Mouse (Mus musculus): ENCODE results near the gene Myh13. TPM values are rescaled to one million over a fixed set of nuclear protein-coding genes. Genes with fewer than 3 reads are reported as not detected.

Myh13 gene
- polyA plus RNA-seq, 1 experiment from 2014 or later: not detected

- 44% methylated on average over 4 of the region's 4 CpGs for WGBS (ENCODE audit: insufficient replicate concordance)
Measured at GRCm38 (mm10) chr11:67381833-67382232, 60.4 kb downstream of the Myh13 start.

GRCm38 (mm10) chr11:67384653-67385052, 63.2 kb downstream of the Myh13 start:
- no peak for TF ChIP-seq CTCF (IDR thresholded peaks at IDR 0.05; ENCODE audit: low read depth)
- no peak for TF ChIP-seq EP300 (IDR thresholded peaks at IDR 0.05; ENCODE audit: low read depth)
- no peak for ATAC-seq
- no peaks in the 10 kb centered on the region for H3K27me3 ChIP-seq (ENCODE audit: insufficient read depth, low read length)
- no peak overlapping the region for H3K4me3 ChIP-seq (ENCODE audit: low read depth, low read length)
- no peaks in the 10 kb centered on the region for H3K36me3 ChIP-seq (replicated peaks; ENCODE audit: insufficient read depth, low read length)
- no peaks in the 10 kb centered on the region for H3K4me1 ChIP-seq (ENCODE audit: insufficient read depth)
- no peak overlapping the region for H3K9ac ChIP-seq (replicated peaks)
- H3K9me3 ChIP-seq (ENCODE audit: low read length): no peaks in the 10 kb centered on the region
- 72% methylated on average over 7 of the region's 7 CpGs for WGBS (ENCODE audit: insufficient replicate concordance)
- no peak overlapping the region for H3K27ac ChIP-seq (ENCODE audit: low read depth)
- no peak for DNase-seq
- H3K4me2 ChIP-seq (ENCODE audit: low read depth, low read length): no peak overlapping the region

More at GRCm38 (mm10) chr11:67381833-67382232, 60.4 kb downstream of the Myh13 start:
- ATAC-seq: no peak
- no peak overlapping the region for H3K4me2 ChIP-seq (ENCODE audit: low read depth, low read length)
- no peaks in the 10 kb centered on the region for H3K4me1 ChIP-seq (ENCODE audit: insufficient read depth)
- no peak overlapping the region for H3K4me3 ChIP-seq (ENCODE audit: low read depth, low read length)
- no peak overlapping the region for H3K9ac ChIP-seq (replicated peaks)
- TF ChIP-seq EP300 (IDR thresholded peaks at IDR 0.05; ENCODE audit: low read depth): no peak
- TF ChIP-seq CTCF (IDR thresholded peaks at IDR 0.05; ENCODE audit: low read depth): no peak
- no peaks in the 10 kb centered on the region for H3K36me3 ChIP-seq (replicated peaks; ENCODE audit: insufficient read depth, low read length)
- DNase-seq: no peak
- no peaks in the 10 kb centered on the region for H3K9me3 ChIP-seq (ENCODE audit: low read length)
- no peaks in the 10 kb centered on the region for H3K27me3 ChIP-seq (ENCODE audit: insufficient read depth, low read length)
- no peak overlapping the region for H3K27ac ChIP-seq (ENCODE audit: low read depth)

- H3K27ac ChIP-seq (ENCODE audit: low read depth): no peak overlapping the region
- no peak overlapping the region for H3K9ac ChIP-seq (replicated peaks)
- DNase-seq (no peak), ATAC-seq (no peak)
- TF ChIP-seq CTCF (IDR thresholded peaks at IDR 0.05; ENCODE audit: low read depth): no peak
- no peak for TF ChIP-seq EP300 (IDR thresholded peaks at IDR 0.05; ENCODE audit: low read depth)
- H3K9me3 ChIP-seq (ENCODE audit: low read length): no peaks in the 10 kb centered on the region
- H3K27me3 ChIP-seq (ENCODE audit: insufficient read depth, low read length): no peaks in the 10 kb centered on the region
- no peak overlapping the region for H3K4me3 ChIP-seq (ENCODE audit: low read depth, low read length)
- H3K4me2 ChIP-seq (ENCODE audit: low read depth, low read length): no peak overlapping the region
- WGBS (ENCODE audit: insufficient replicate concordance): 39% methylated on average over 8 of the region's 8 CpGs
- no peaks in the 10 kb centered on the region for H3K36me3 ChIP-seq (replicated peaks; ENCODE audit: insufficient read depth, low read length)
- no peaks in the 10 kb centered on the region for H3K4me1 ChIP-seq (ENCODE audit: insufficient read depth)
Measured at GRCm38 (mm10) chr11:67386815-67387415, 65.5 kb downstream of the Myh13 start.

GRCm38 (mm10) chr11:67390679-67391384, 69.4 kb downstream of the Myh13 start:
- 78% methylated on average over 3 of the region's 3 CpGs for WGBS (ENCODE audit: insufficient replicate concordance)
- Histone ChIP-seq H3K9me3 (ENCODE audit: low read length) (no peaks in the 10 kb centered on the region), H3K36me3 (replicated peaks; ENCODE audit: insufficient read depth, low read length) (no peaks in the 10 kb centered on the region), H3K4me1 (ENCODE audit: insufficient read depth) (no peaks in the 10 kb centered on the region), H3K27ac (ENCODE audit: low read depth) (no peak overlapping the region), H3K4me2 (ENCODE audit: low read depth, low read length) (no peak overlapping the region), H3K27me3 (ENCODE audit: insufficient read depth, low read length) (no peaks in the 10 kb centered on the region), H3K9ac (replicated peaks) (no peak overlapping the region), H3K4me3 (ENCODE audit: low read depth, low read length) (no peak overlapping the region)
- no peak for TF ChIP-seq CTCF (IDR thresholded peaks at IDR 0.05; ENCODE audit: low read depth)
- no peak for TF ChIP-seq EP300 (IDR thresholded peaks at IDR 0.05; ENCODE audit: low read depth)
- no peak for ATAC-seq
- no peak for DNase-seq

GRCm38 (mm10) chr11:67392369-67392768, 70.9 kb downstream of the Myh13 start:
- TF ChIP-seq CTCF (IDR thresholded peaks at IDR 0.05; ENCODE audit: low read depth) (no peak), EP300 (IDR thresholded peaks at IDR 0.05; ENCODE audit: low read depth) (no peak)

GRCm38 (mm10) chr11:67400956-67401355, 79.5 kb downstream of the Myh13 start:
- WGBS (ENCODE audit: insufficient replicate concordance): 71% methylated on average over 5 of the region's 5 CpGs
- no peak for ATAC-seq

More at GRCm38 (mm10) chr11:67392369-67392768, 70.9 kb downstream of the Myh13 start:
- ATAC-seq (no peak), DNase-seq (no peak)
- no peak overlapping the region for H3K4me3 ChIP-seq (ENCODE audit: low read depth, low read length)
- H3K9ac ChIP-seq (replicated peaks): no peak overlapping the region
- no peaks in the 10 kb centered on the region for H3K4me1 ChIP-seq (ENCODE audit: insufficient read depth)
- no peak overlapping the region for H3K4me2 ChIP-seq (ENCODE audit: low read depth, low read length)
- no peak overlapping the region for H3K27ac ChIP-seq (ENCODE audit: low read depth)
- no peaks in the 10 kb centered on the region for H3K27me3 ChIP-seq (ENCODE audit: insufficient read depth, low read length)
- H3K9me3 ChIP-seq (ENCODE audit: low read length): no peaks in the 10 kb centered on the region
- 69% methylated on average over 3 of the region's 3 CpGs for WGBS (ENCODE audit: insufficient replicate concordance)
- H3K36me3 ChIP-seq (replicated peaks; ENCODE audit: insufficient read depth, low read length): no peaks in the 10 kb centered on the region

More at GRCm38 (mm10) chr11:67400956-67401355, 79.5 kb downstream of the Myh13 start:
- no peak for DNase-seq
- Histone ChIP-seq H3K36me3 (replicated peaks; ENCODE audit: insufficient read depth, low read length) (no peaks in the 10 kb centered on the region), H3K4me1 (ENCODE audit: insufficient read depth) (no peaks in the 10 kb centered on the region), H3K9me3 (ENCODE audit: low read length) (no peaks in the 10 kb centered on the region), H3K27me3 (ENCODE audit: insufficient read depth, low read length) (no peaks in the 10 kb centered on the region), H3K27ac (ENCODE audit: low read depth) (no peak overlapping the region), H3K4me2 (ENCODE audit: low read depth, low read length) (no peak overlapping the region), H3K4me3 (ENCODE audit: low read depth, low read length) (no peak overlapping the region), H3K9ac (replicated peaks) (no peak overlapping the region)
- no peak for TF ChIP-seq EP300 (IDR thresholded peaks at IDR 0.05; ENCODE audit: low read depth)
- TF ChIP-seq CTCF (IDR thresholded peaks at IDR 0.05; ENCODE audit: low read depth): no peak
